Mouse (Mus musculus): Measurements from ENCODE around the gene Erich3.

DNA sequence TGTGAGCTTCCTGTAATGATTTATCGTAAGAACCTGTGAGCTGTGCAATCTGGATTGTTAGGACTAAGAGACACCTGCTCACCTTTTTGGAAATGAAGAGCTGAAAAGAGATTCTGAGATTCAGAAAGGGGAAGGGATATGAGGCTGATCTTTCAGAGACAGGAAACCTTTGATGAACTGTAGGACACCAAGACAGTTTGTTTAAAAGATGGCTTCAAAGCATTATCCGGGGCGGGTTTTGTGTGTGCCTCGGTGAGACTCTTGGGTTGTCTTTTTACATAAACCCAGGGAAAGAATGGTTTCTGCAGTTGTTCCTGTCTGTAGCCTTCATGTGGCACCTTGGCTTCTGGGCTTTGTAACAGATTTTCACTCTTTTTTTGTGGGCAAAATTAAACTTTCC is 30.2 kb downstream of the Erich3 start:
- no peak for TF ChIP-seq CTCF (IDR thresholded peaks at IDR 0.05; ENCODE audit: borderline replicate concordance, insufficient read depth, low read depth, low read length)
- TF ChIP-seq POLR2A (IDR thresholded peaks at IDR 0.05; ENCODE audit: borderline replicate concordance, insufficient read depth, low read length), result no peak
